Mouse (Mus musculus) liver, adult 2 months (tissue): ENCODE measurements around the gene Runx2.

Experiments used
- CTCF ChIP-seq: fragments of 200-500 bp; IDR thresholded peaks from 2 replicates; pipeline ENCODE4 v1.5.1; 2011; ENCODE audit warnings: low read depth, low read length, control low read depth
- POLR2A ChIP-seq: fragments of 200-500 bp; IDR thresholded peaks from 2 replicates; pipeline ENCODE4 v1.6.1; 2011; ENCODE audit warnings: low read length, control low read depth; ENCODE audit not compliant: insufficient read depth; ENCODE audit errors: extremely low read depth

DNA sequence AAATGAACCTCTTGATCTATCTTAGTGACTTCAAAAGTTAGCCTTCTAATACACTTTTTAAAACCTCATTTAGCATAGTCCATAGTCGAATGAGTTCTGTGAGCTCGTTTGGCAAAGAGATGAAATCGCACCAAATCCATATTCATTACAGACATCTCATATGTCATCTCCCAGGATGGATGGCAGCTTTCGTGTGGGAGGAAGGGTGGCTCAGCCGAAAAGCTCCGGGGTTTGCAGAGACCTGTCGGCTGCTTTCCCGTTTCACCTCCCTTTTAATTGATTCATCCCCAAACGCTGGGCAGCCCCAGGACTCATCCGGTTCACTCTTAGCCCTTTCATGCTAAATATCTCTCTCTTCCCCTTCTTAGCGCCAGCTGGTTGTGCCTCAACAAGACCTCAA, 275.7 kb downstream of the Runx2 start:
- no peak for TF ChIP-seq POLR2A
- TF ChIP-seq CTCF, result no peak
